Mouse (Mus musculus): Measurements from ENCODE around the gene Gp1ba. TPM values are rescaled to one million over a fixed set of nuclear protein-coding genes. Genes with fewer than 3 reads are reported as not detected.

Gp1ba gene
- total RNA-seq, 1 experiment, result 0.45 TPM

DNA sequence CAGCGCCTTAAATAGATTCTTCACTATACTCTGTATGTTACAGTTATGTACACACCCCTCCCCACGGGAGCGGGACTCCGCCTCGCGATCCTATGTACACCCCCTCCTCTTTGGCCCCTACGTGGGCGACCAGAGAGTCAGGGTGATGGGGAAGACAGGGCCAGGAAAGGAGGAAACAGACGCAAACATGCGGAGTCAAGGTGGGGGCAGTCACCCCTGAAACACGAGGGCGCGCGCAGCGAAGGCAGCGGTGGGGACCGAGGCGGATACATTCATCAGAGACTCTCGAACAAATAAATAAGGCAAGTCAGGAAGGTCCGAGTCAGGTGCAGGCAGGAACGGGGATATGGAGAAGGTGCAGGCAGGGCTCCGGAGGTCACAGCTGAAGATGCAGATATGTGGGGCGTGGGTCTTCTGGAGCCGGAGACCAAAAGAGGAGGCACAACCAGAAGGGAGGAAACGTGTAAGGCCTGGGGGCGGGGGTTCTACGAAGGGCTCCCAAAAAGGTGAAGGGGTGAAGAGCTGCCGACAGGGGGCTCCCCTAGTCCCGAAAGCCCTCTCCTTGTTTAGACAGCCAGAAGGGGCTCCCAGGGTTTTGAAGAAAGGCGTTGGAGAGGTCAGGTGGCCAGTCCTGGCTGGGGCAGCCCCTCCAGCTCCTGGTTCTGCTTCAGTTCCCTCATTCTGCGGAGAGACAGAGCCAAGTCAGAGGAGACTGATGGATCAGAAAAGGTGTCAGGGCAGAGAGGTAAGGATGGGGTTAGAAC, 30.8 kb downstream of the Gp1ba start:
- Histone ChIP-seq H3K9ac (ENCODE audit: insufficient read depth, low read depth, low read length, poor library complexity, severe bottlenecking) (peak overlapping the region; percentile 95), H3K4me3 (ENCODE audit: insufficient read depth in 1 of 2, low read depth in 1 of 2, low read length in 2 of 2, poor library complexity in 1 of 2, severe bottlenecking in 1 of 2) (peak overlapping the region; percentile 74 to 84), H3K9me3 (ENCODE audit: control insufficient read depth, insufficient read depth, low read depth, low read length) (no peaks in the 10 kb centered on the region), H3K4me1 (ENCODE audit: control insufficient read depth in 2 of 2, insufficient read depth in 2 of 2, low read length in 2 of 2, poor library complexity in 1 of 2) (peaks cover 0 to 13% of the 10 kb centered on the region in 2 experiments; a peak in 2 of 4 replicates), H3K36me3 (ENCODE audit: control insufficient read depth, insufficient read depth, low read length, poor library complexity, severe bottlenecking) (peaks cover 15% of the 10 kb centered on the region), H3K27ac (ENCODE audit: insufficient read depth, low read depth, low read length, poor library complexity, severe bottlenecking) (peak overlapping the region; percentile 95)
- TF ChIP-seq HCFC1 (IDR thresholded peaks at IDR 0.05; ENCODE audit: borderline replicate concordance, insufficient read depth, low read length) (0 out of 2 replicates have a peak, but pooled peaks have one; percentile 52), ZNF384 (IDR thresholded peaks at IDR 0.05; ENCODE audit: low read depth, low read length) (no peak)
- in situ Hi-C loops (cut with MboI; ENCODE audit: low sequenced_read_pairs in 2 of 2, unreplicated experiment in 2 of 2), result no loop called here
- peak; percentile 68 for DNase-seq (ENCODE audit: low read depth, low spot score)

DNA sequence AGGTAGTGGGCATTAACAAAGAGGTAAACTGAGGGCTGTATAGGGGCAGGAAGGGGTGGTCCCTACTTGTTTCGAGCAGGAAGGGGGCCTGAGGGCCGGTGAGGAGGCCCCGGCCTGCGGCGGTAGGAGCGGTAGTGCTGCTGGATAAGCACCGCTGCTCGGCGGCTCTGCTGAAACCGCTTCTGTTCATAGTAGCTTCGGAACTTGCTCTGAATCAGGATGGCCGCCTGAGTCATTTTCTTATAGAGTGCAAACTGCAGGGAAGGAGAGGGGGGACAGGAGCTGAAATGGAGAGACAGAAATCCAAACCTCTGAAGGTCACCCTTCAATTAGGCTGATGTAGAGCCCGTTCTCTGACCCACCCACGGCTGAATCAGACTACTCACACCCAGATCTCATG, 31.6 kb downstream of the Gp1ba start:
- in situ Hi-C loops (cut with MboI; ENCODE audit: low sequenced_read_pairs in 2 of 2, unreplicated experiment in 2 of 2), result no loop called here
- DNase-seq (ENCODE audit: low read depth, low spot score), result no peak
- no peak for TF ChIP-seq MAFK (IDR thresholded peaks at IDR 0.05; ENCODE audit: insufficient read depth, low read depth, low read length)
- TF ChIP-seq CHD2 (IDR thresholded peaks at IDR 0.05; ENCODE audit: low read depth, low read length), result no peak
- no peak for TF ChIP-seq ZC3H11A (IDR thresholded peaks at IDR 0.05; ENCODE audit: borderline replicate concordance, low read depth, low read length)
- TF ChIP-seq ZNF384 (IDR thresholded peaks at IDR 0.05; ENCODE audit: low read depth, low read length), result no peak
- TF ChIP-seq HCFC1 (IDR thresholded peaks at IDR 0.05; ENCODE audit: borderline replicate concordance, insufficient read depth, low read length), result no peak
- peaks cover 12% of the 10 kb centered on the region; the same call in 1 of the 2 replicates for H3K36me3 ChIP-seq (ENCODE audit: control insufficient read depth, insufficient read depth, low read length, poor library complexity, severe bottlenecking)
- peak overlapping the region; percentile 11; the same call in 1 of the 2 replicates for H3K27ac ChIP-seq (ENCODE audit: insufficient read depth, low read depth, low read length, poor library complexity, severe bottlenecking)
- peak overlapping the region; percentile 74 to 84 for H3K4me3 ChIP-seq (ENCODE audit: insufficient read depth in 1 of 2, low read depth in 1 of 2, low read length in 2 of 2, poor library complexity in 1 of 2, severe bottlenecking in 1 of 2)
- H3K4me1 ChIP-seq (ENCODE audit: control insufficient read depth in 2 of 2, insufficient read depth in 2 of 2, low read length in 2 of 2, poor library complexity in 1 of 2), result peaks cover 0 to 13% of the 10 kb centered on the region in 2 experiments; a peak in 2 of 4 replicates
- H3K9ac ChIP-seq (ENCODE audit: insufficient read depth, low read depth, low read length, poor library complexity, severe bottlenecking), result peak overlapping the region; percentile 95
- H3K9me3 ChIP-seq (ENCODE audit: control insufficient read depth, insufficient read depth, low read depth, low read length), result no peaks in the 10 kb centered on the region

DNA sequence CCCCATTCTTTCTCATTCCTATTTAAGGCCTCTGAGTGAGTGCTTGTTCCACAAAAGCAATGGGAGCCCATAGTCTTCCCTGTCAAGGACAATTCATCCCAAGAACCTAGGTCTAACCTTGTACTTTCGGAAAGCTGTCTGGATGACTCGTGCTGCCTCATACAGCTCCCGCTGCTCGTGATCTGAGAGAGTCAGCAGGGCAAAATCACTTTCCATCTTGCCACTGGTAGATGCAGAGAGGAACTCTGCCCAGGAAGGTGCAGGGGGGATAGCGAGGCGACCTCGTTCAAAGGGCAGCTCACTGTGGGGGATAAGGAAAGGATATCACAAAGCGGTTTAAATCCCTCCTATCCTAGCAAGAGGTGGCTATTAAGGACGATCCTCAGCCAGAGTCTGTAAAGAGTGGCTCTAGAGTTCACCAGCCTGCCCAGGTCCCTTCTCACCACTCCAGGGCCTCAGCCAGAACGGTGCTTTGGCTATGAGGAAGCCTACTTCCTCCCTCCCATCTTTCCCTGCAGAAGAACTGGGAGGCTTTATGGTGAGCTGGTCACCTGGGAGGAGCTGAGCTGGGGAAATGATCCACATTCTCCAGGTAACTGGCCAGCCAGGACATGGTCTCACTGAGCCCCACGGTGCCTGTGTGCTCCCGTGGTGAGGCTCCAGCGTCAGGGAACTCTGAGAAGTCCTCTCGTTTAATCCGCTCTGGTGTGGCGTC, 32.6 kb downstream of the Gp1ba start:
- Histone ChIP-seq H3K9me3 (ENCODE audit: control insufficient read depth, insufficient read depth, low read depth, low read length) (no peaks in the 10 kb centered on the region), H3K27ac (ENCODE audit: insufficient read depth, low read depth, low read length, poor library complexity, severe bottlenecking) (no peak overlapping the region), H3K4me3 (ENCODE audit: insufficient read depth in 1 of 2, low read depth in 1 of 2, low read length in 2 of 2, poor library complexity in 1 of 2, severe bottlenecking in 1 of 2) (no peak overlapping the region), H3K4me1 (ENCODE audit: control insufficient read depth in 2 of 2, insufficient read depth in 2 of 2, low read length in 2 of 2, poor library complexity in 1 of 2) (peaks cover 0 to 13% of the 10 kb centered on the region in 2 experiments; a peak in 2 of 4 replicates), H3K9ac (ENCODE audit: insufficient read depth, low read depth, low read length, poor library complexity, severe bottlenecking) (0 out of 2 replicates have a peak overlapping the region, but pooled peaks have one; percentile 17), H3K36me3 (ENCODE audit: control insufficient read depth, insufficient read depth, low read length, poor library complexity, severe bottlenecking) (peaks cover 11% of the 10 kb centered on the region; the same call in 1 of the 2 replicates)
- in situ Hi-C loops (cut with MboI; ENCODE audit: low sequenced_read_pairs in 2 of 2, unreplicated experiment in 2 of 2), result no loop called here
- TF ChIP-seq HCFC1 (IDR thresholded peaks at IDR 0.05; ENCODE audit: borderline replicate concordance, insufficient read depth, low read length), result no peak
- TF ChIP-seq ZNF384 (IDR thresholded peaks at IDR 0.05; ENCODE audit: low read depth, low read length), result no peak
- no peak for TF ChIP-seq ZC3H11A (IDR thresholded peaks at IDR 0.05; ENCODE audit: borderline replicate concordance, low read depth, low read length)
- no peak for TF ChIP-seq MAFK (IDR thresholded peaks at IDR 0.05; ENCODE audit: insufficient read depth, low read depth, low read length)
- no peak for TF ChIP-seq CHD2 (IDR thresholded peaks at IDR 0.05; ENCODE audit: low read depth, low read length)
- no peak for DNase-seq (ENCODE audit: low read depth, low spot score)

DNA sequence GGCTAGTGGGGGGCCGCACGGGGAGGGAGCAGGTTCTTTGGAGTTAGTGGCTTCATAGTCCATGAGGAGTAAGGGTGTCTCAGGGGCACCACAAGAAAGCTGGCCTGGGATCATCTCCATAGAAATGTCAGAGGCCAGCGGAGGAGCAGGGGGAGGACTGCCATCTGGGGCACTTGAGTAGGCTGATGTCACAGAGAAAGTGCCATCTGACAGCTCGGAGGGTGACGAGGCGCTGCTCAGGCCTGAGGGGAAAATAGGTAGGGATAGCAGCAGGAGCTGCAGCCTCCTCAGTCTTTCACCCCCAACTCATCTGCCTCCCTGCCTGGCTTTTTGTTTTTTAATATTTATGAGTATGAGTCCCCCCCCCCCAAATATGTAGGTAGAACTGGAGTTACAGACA, 35.1 kb downstream of the Gp1ba start:
- TF ChIP-seq HCFC1 (IDR thresholded peaks at IDR 0.05; ENCODE audit: borderline replicate concordance, insufficient read depth, low read length) (no peak), ZNF384 (IDR thresholded peaks at IDR 0.05; ENCODE audit: low read depth, low read length) (no peak), CHD2 (IDR thresholded peaks at IDR 0.05; ENCODE audit: low read depth, low read length) (no peak), ZC3H11A (IDR thresholded peaks at IDR 0.05; ENCODE audit: borderline replicate concordance, low read depth, low read length) (no peak), MAFK (IDR thresholded peaks at IDR 0.05; ENCODE audit: insufficient read depth, low read depth, low read length) (no peak)
- H3K36me3 ChIP-seq (ENCODE audit: control insufficient read depth, insufficient read depth, low read length, poor library complexity, severe bottlenecking), result peaks cover 5% of the 10 kb centered on the region; the same call in 1 of the 2 replicates

More for the DNA sequence above, 35.1 kb downstream of the Gp1ba start:
- Histone ChIP-seq H3K9me3 (ENCODE audit: control insufficient read depth, insufficient read depth, low read depth, low read length) (no peaks in the 10 kb centered on the region), H3K9ac (ENCODE audit: insufficient read depth, low read depth, low read length, poor library complexity, severe bottlenecking) (no peak overlapping the region), H3K4me3 (ENCODE audit: insufficient read depth in 1 of 2, low read depth in 1 of 2, low read length in 2 of 2, poor library complexity in 1 of 2, severe bottlenecking in 1 of 2) (no peak overlapping the region), H3K27ac (ENCODE audit: insufficient read depth, low read depth, low read length, poor library complexity, severe bottlenecking) (no peak overlapping the region), H3K4me1 (ENCODE audit: control insufficient read depth in 2 of 2, insufficient read depth in 2 of 2, low read length in 2 of 2, poor library complexity in 1 of 2) (peaks cover 0 to 13% of the 10 kb centered on the region in 2 experiments; a peak in 1 of 4 replicates)
- no peak for DNase-seq (ENCODE audit: low read depth, low spot score)
- in situ Hi-C loops (cut with MboI; ENCODE audit: low sequenced_read_pairs in 2 of 2, unreplicated experiment in 2 of 2), result no loop called here
